Mouse (Mus musculus) mammary gland, adult 2 months (tissue): Measurements from ENCODE around the gene Rangap1. TPM values are rescaled to one million over a fixed set of nuclear protein-coding genes. Genes with fewer than 3 reads are reported as not detected.

Experiments
- polyA plus RNA-seq: library from polyadenylated mRNA; depleted of rRNA; stranded (reverse); fragments of >200 nt; gene quantifications from 2 replicates; pipeline ENCODE4 v1.2.3, GENCODE M21; 2012; ENCODE audit warnings: low replicate concordance; rRNA removed

Gene Rangap1
- polyA plus RNA-seq: 27.1 TPM in 2 replicates

DNA sequence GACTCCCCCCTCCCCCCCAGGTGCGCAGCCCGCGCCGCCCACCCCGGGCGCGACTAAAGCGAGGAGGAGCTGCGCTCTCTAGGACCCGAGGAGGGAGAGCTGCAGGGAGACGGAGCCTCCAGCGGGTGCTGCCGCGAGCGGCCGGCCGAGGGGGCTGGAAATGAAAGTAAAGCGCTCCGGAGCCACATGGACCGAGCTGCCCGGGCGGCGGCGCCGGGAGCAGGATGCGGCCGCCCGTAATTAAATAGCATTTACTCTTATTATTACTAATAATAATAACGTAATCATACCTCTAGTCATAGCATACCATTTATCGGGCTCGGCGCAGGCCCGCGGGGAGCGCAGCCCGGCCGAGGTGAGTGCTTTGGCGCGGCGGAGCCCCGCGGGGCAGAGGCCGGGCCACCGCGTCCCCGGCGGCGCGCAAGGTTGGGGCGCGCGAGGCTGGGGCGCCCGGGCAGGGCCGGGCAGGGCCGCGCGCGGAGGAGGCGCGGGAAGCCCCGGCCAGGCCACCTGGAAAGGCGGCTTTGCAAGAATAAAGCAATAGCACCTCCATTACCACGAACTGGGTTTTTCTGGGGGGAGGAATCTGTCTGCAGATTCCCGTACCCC is at the start of gene Rangap1, which contains the start of gene Zc3h7b:
TSS of gene Rangap1 (minus strand) at position 539 of the 609 bp plus-strand sequence.
TSS of gene Zc3h7b (plus strand) at position 66 of the 609 bp plus-strand sequence.

DNA sequence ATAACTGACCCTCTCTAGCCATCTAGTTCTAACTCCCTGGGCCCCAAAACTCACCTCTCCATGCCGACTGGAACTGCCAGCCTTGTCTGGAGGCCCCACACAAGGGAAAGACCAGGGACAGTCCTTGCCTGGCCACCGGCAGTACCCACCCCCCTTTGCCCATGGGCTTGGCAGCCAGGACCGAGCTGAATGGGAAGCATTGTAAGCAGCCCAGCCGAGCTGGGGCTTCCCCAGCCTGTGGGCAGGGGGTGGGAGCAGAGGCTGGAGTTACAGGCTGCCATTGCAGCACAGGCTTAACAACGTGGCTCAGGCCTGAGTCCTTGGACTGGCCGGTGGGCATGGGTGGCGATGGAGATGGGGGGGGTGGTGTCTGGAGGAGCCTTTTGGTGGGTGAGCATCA is 48.2 kb downstream of the Rangap1 start, which contains the start of gene Chadl:
TSS of gene Chadl (minus strand) at position 113 of the 400 bp plus-strand sequence.

DNA sequence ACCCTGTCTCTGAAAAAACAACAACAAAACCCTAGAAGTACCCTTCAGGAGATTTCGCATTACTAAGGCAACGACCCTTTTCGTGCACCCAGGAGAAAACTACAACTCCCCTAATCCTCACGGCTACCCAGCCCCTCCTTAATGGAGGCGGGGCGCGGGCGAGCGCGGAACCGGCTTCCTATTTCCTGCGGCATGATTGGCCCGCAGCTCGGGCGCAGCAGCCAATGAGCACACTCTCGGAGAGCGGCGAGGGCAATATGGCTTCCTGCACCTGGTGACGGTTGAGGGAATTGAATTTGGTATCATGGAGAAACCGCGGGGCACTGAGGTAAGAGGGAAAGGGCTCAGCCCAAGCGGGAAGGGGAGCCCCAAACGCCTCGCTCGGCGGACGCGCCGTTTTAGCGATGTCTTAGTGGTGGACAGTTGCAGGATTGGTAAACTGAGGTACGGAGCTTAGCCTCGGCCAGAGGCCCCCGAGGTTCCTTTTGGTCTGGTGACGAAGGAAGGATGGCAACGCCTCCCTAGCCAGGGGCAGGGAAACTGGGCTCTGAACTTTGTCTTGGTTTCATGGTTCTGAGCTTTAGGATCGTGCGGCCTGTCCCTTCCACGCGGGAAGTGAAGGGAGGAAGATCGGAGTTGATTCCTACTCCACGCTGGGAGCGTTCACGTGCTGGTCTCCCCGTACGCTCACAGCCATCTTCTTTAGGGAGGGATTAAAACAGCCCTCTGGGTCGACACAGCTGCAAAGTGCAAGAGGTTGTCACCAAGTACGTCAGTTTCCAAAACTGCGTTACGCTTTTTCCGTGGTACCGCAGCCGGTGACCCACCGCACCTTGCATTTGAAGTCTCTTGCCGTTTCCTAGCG is 81.4 kb downstream of the Rangap1 start, which contains the start of gene L3mbtl2:
TSS of gene L3mbtl2 (plus strand) at position 193 of the 865 bp plus-strand sequence.

Other genes starting within 250 kb of the Rangap1 start
- 26.0 and 27.3 TPM in 2 replicates for gene Ep300, start 160.2 kb downstream of the Rangap1 start, polyA plus RNA-seq
- 14.1 and 16.4 TPM in 2 replicates for gene L3mbtl2, start 81.6 kb downstream of the Rangap1 start, polyA plus RNA-seq
- gene Chadl, start 48.2 kb downstream of the Rangap1 start, polyA plus RNA-seq: 7.0 and 23.5 TPM in 2 replicates
- 33.6 and 43.6 TPM in 2 replicates for gene Zc3h7b, start 473 bp downstream of the Rangap1 start, polyA plus RNA-seq
- 44.7 and 88.0 TPM in 2 replicates for gene Tef, start 56.9 kb upstream of the Rangap1 start, polyA plus RNA-seq
- gene Tob2, start 113.3 kb upstream of the Rangap1 start, polyA plus RNA-seq: 40.9 and 55.8 TPM in 2 replicates
- 22.5 and 46.1 TPM in 2 replicates for gene Phf5a, start 126.4 kb upstream of the Rangap1 start, polyA plus RNA-seq
- gene Aco2, start 126.8 kb upstream of the Rangap1 start, polyA plus RNA-seq: 435 and 1,022 TPM in 2 replicates
- gene Polr3h, start 180.7 kb upstream of the Rangap1 start, polyA plus RNA-seq: 11.1 and 17.7 TPM in 2 replicates
- gene Csdc2, start 191.2 kb upstream of the Rangap1 start, polyA plus RNA-seq: 5.1 and 6.6 TPM in 2 replicates
- 108 and 121 TPM in 2 replicates for gene Pmm1, start 215.4 kb upstream of the Rangap1 start, polyA plus RNA-seq
- gene 1700029P11Rik, start 235.0 kb upstream of the Rangap1 start, polyA plus RNA-seq: not detected in 2 replicates
- 17.4 and 31.6 TPM in 2 replicates for gene Xrcc6, start 242.3 kb upstream of the Rangap1 start, polyA plus RNA-seq